Mouse (Mus musculus) frontal cortex, adult 2 months (tissue): Measurements from ENCODE around the gene Dspp. TPM values are rescaled to one million over a fixed set of nuclear protein-coding genes. Genes with fewer than 3 reads are reported as not detected.

Source experiments
- DNase-seq, 2 experiments: peaks; one replicate each; pipeline ENCODE4 v3.0.0; 2022; ENCODE audit warnings: low spot score in 1 of 2; ENCODE audit errors: extremely low spot score in 1 of 2
- polyA plus RNA-seq: library from polyadenylated mRNA; depleted of rRNA; stranded (reverse); fragments of >200 nt; gene quantifications from 2 replicates; pipeline ENCODE4 v1.2.3, GENCODE M21; 2012; rRNA removed

Dspp gene
- polyA plus RNA-seq, result 0.02 and 0.04 TPM in 2 replicates

DNA sequence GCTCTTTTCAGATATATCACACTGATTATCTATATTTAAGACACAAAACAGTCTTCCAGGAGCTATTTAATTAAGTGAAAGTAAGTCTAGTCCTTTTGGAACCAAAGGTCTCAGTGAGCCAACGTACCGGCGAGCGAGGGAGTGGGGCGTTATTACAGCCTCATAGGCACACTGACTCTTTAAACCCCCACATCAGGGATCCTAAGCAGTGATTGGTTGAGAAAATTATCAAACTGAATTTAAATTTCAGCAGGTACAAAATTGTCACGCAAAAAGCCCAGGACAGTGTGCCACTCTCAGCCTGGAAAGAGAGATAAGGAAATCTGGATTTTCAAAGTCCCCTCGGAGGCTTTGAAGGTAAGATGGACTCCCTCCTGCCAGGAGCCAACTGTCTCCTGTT is at the start of gene Dspp:
TSS of gene Dspp (plus strand) at position 301 of the 400 bp plus-strand sequence.
- DNase-seq, result no peak

- no peak for DNase-seq
Observed at GRCm38 (mm10) chr5:104124016-104124658, 46.4 kb upstream of the Dspp start.

DNA sequence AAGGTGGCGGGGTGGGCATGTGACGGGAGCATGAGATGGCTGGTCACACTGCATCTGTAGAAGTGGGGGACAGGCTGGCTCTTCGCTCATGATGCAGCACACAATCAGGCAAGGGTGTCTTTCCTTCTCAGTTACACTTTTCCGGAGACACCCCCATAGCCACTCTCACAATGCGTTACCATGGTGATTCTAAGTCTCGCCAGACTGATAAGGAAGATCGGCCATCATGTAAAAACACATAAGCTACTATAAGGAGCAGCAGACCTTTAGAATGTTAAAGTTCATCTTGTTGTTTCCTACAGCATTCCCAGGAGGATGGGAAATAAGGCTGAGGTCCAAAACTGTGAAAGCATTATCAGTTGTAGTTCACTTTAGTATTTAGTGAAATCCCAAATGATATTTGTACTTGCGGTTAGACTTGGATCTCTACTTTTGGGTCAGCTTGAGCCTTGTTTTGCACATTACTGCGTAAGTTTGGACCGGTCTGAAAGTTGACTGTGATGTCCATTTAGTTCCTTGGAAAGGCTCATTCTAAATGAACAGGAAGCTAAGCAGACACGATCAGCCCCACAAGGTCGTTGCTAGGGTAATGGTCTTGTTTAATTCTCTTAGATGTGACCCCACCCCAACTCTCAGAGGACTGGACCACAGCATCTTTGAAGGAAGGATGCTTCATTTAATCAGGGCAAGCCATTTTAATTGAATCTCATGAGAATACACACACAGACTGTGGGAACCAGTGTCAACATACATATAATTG is 43.8 kb upstream of the Dspp start:
- DNase-seq, result peak in 1 of 2 experiments; percentile 55

DNA sequence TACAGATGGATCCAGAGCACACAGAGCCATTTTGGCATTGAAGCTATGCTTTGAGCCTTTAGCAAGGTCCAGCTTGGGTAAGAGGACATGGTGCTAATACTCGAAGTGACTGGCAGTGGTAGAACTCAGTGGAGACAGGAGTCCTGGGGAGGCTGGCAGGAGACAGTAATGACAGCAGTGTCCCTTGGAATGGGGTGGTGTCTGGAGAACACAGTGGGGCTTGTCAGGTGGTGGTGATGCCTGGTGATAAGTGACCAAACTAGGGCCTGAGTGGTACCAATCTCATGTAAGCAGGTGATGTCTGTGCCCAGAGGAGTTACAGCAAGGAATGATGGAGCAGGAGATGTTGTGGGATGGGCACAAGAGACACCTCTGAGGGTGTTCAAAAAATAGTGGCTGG is 43.2 kb upstream of the Dspp start:
- no peak for DNase-seq

GRCm38 (mm10) chr5:104128281-104129031 is 42.1 kb upstream of the Dspp start:
- no peak for DNase-seq

GRCm38 (mm10) chr5:104130891-104131290 is 39.6 kb upstream of the Dspp start:
- no peak for DNase-seq

DNA sequence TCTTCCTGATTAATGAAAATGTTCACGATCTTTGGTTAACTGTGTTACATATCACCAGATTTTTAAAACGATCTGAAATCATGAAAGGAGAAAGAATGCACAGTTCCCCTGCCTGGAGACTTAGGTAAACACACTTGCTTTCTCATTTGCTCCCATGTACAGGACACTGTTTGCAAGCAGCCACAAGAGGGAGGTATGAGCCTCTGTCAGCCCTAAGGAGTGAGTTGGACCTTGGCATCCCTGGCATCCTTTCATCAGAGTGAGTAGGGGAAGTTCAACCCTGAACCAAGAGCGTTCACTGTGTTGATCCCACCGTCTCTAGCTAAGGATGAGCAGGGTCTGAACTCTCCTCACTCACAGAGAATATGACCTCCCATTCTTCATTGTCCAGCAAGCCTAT is 39.0 kb upstream of the Dspp start:
- DNase-seq, result peak in 1 of 2 experiments; percentile 67

- DNase-seq, result peak in 1 of 2 experiments; percentile 30
Observed at GRCm38 (mm10) chr5:104133752-104134151, 36.8 kb upstream of the Dspp start.

GRCm38 (mm10) chr5:104137920-104138541 is 32.5 kb upstream of the Dspp start:
- no peak for DNase-seq

DNA sequence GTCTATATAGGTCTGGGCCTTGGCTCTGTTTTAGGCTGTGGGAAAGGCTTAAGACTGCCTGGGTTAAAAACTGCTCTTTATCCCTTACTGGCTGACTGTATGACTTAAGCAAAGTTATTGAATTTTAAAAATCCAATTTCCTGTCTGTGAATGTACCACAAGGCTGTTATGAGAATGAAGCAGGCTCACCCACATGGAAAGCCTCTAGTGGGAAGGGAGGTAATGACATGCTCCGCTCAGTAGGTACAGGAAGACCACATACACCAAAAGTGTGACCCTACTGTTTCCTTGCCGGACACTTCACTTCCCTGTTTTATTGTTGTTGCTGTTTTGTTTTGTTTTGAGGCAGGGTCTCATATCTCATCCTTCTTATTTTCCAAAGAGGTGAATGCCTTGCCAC is 29.4 kb upstream of the Dspp start:
- no peak for DNase-seq

GRCm38 (mm10) chr5:104144057-104144456 is 26.5 kb upstream of the Dspp start:
- DNase-seq, result no peak

- no peak for DNase-seq
Observed at GRCm38 (mm10) chr5:104149349-104149748, 21.2 kb upstream of the Dspp start.

DNA sequence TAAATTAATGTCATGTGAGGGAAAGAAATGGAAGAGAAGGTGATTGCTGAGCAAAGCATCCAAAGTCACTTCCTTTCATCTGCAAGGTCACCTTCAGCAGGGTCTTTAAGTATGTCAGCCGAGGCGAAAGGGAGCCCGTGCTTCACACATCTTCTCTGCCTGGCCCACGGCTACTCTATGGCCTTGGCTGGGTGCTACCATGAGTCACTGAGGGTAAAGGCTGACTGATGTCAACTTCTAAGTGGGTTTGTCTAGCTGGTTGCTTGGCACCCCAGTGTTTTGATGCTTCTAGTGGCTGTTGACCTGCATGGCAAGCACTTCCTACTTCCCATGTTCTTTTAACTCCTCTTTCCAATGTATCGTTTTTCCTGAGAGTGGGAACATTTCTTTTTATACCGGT is 20.3 kb upstream of the Dspp start:
- DNase-seq, result no peak

GRCm38 (mm10) chr5:104157701-104158100 is 12.8 kb upstream of the Dspp start:
- DNase-seq, result no peak

DNA sequence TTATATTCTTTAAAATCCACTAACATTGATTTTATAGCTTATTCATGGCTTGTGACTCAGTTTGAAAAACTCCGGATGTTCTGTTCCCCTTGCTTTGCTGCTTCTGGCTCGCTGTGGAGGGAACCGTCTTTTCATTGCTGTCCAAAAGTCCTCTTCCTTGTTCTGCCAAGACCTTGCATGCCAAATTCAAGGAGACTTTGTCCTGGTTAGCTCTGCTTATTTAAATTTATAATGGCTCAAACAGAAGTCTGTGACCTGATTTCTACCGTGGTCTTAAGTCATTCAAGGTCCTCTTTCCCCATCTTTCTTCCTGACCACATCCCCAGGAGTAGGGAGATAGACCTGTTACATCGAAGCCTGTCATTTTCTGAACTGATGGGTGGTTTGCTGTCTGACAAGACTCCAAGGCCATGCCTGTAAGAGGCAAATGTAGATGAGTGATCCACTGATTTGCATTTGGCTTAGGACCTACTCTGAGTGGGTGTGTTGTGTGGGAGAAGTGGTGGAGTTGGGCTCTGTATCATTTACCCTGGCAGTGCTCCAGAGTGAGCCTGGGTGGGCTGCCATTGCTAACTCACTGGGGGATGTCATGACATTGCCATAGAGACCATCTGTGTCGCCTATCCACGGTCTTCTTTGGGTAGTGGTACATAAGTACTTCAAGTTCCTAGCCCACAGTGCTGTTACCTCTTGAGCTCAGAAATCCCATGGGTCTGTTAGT is 12.0 kb upstream of the Dspp start:
- peak; percentile 39 to 70 for DNase-seq

DNA sequence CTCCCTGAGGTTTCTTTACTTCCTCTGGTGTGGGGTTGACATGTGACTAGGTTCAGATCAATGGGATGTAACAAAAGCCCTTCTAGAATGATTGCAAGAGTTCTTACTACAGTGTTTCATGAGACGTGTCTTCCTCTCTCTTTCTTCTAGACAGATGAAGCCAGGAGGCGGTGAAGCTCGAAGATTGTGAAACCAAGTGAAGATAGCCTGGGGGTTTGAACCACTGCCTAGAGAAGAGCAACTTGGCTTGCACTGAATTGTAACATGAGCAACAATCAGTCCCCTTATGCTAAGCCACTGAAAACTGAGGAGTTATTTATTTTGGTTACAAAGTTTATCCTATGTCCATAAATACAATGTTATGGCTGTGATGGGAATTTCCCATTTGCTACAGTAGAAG is 9.9 kb upstream of the Dspp start:
- no peak for DNase-seq

DNA sequence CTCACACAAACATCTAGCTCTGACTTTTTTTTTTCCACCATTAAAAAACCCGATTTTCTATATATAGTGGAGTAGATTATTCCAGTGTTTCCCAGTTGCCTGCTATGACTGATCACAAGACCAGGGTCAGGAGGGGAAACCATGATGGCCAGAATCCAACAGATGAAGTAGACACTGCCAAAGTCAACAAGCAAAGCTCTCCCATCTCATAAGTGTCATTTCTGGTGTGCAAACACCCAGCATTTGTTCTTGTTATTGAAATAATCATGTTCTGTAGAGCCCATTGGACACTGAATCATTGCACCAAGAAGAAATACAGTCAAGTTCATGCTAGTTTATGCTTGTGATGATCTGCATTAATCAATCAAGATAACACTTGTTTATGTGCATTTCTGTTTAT is 9.1 kb upstream of the Dspp start:
- DNase-seq, result no peak

DNA sequence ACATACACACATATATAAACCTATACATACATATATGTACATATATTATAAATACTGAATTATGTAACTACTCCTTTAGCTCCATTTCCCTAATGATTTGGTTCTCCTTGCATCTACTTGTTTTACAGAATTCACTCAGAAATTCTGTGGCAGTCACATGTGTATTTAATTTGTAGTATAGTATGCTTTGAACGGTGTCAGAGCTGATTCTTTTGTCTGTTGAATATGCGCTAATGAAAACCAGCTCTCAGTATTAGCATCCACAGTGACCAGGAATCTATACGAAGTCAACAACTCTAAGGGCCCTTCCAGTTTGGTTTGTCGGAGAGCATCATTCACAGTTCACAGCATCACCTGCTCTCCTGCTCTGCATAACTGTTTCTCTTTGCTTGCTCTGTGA is 7.0 kb upstream of the Dspp start:
- DNase-seq, result no peak

- DNase-seq, result peak in 1 of 2 experiments; percentile 35
Observed at GRCm38 (mm10) chr5:104173094-104173493, 2.6 kb downstream of the Dspp start.

- peak in 1 of 2 experiments; percentile 37 for DNase-seq
Observed at GRCm38 (mm10) chr5:104183743-104184142, 13.2 kb downstream of the Dspp start.
